Mouse (Mus musculus) layer of hippocampus, postnatal 14 days (tissue): ENCODE results near the gene Lrrc8b. TPM values are rescaled to one million over a fixed set of nuclear protein-coding genes. Genes with fewer than 3 reads are reported as not detected.
A peak's percentile ranks its signal among the peaks of the same experiment; 100 is the strongest.

Experiments used
- DNase-seq, 2 experiments: peaks; one replicate each; pipeline ENCODE4 v3.0.0; 2021 to 2022; ENCODE audit warnings: low spot score in 2 of 2, mixed read lengths in 1 of 2
- total RNA-seq, 2 experiments: library from RNA; stranded (reverse); gene quantifications; 2 replicates each; pipeline ENCODE4 v1.2.3; 2021

The Lrrc8b gene
- total RNA-seq, 2 experiments from 2014 or later = 80.1 to 81.4 TPM

DNA sequence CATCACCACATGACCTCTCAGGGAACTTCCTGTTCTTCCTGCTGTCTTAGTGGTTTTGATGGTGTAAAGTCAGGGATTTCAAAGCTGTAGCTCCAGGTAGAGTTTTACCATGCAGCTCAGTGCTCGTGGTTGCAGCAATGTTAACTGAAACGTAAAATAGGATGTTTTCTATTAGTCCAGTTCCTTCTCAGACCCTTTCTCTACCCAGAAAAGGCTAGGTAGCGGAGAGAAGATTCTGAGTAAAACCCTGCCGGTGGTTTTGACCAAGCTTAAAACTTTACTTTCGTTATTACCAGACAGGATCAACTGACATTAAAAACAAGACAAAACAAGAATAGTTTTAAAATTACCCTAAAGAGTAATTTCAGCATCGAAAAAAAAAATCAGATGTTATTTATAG, 100.0 kb downstream of the Lrrc8b start:
- DNase-seq = no peak

DNA sequence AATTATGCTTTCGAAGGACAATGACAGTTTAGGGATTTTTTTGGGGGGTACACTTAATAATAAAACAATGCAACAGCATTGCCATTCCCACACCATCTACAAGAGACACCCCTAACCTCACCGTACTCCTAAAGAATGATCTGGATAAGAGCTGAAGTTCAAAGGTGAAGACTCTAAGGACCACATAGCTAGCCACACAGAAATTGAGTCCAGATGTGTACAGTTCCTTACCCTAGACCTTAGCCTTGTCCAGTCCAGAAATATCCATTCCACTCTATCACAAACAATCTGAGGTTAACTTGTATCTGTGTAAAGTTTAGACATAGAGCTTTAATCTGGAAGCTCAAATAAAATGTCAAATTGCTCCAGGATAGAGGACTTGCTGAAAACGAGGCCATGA, 100.7 kb downstream of the Lrrc8b start:
- no peak for DNase-seq

GRCm38 (mm10) chr5:105517992-105518625, 102.5 kb downstream of the Lrrc8b start:
- DNase-seq = no peak

DNA sequence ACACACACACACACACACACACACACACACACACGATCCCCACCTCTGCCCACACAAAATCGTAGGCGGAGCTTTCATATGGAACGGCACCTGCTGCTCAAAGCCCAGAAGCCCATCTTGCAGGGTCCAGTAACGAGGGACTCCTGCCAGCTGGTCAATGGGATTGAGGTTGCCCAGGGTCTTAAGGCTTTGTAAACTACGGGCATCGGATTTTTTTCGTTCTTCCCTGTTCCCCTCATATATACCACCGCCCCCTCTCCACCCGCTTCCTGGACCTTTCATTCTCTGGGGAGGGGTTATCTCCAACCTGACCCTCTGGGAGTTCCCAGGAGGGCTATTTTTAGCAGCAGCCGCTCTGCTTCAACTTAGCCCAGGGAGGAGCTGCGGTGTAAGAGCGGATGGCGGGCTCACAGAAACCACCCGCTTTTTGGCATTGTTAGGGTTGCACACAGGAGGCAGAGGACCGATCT, 103.1 kb downstream of the Lrrc8b start:
- peak in 1 of 2 experiments; percentile 46 for DNase-seq

DNA sequence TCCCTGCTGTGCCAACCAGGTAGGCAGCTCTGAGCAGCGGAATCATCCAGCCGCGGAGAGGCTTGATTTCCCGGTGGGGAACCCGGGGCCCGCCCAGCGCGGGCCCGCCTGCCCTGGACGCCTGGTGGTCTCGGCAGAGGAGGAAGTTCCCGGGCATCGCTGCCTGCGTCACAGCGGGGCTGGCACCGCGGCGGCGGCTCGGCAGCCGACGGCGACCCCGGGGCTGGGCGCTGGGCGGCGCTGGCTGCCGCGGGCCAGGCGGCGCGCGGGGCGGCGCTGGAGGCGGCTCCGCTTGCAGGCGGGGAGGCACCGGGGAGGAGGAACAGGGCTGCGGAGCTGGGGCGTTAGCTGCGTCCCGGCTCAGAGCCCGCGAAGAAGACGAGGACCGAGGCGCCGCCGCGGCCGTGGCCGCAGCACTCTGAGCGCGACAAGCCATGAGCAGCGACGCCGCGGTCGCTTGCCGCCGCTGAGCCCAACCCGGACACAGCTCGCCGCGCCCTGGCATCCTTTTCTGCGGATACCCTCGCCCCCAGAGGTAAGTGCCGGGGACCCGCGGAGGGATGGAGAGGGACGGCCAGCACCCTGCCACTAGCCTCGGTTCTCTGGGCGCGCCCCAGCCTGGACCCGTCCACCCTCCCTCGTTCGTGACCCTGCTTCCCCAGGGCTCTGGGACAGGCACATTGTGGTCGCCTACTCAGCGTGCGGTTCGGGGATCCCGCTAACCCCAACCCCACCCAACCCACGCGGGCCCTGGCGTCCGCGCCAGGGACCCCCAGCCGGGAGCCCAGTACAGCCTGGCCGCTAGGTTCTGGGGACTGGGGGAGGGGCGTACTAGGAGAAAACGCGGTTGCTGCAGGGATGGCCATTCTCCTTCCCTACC, 103.8 kb downstream of the Lrrc8b start, which contains the start of gene Lrrc8c:
Lrrc8c (plus strand) TSS at position 293 of the 880 bp plus-strand sequence.
- peak; percentile 88 to 89 for DNase-seq

GRCm38 (mm10) chr5:105519976-105520300, 104.4 kb downstream of the Lrrc8b start:
- no peak for DNase-seq

DNA sequence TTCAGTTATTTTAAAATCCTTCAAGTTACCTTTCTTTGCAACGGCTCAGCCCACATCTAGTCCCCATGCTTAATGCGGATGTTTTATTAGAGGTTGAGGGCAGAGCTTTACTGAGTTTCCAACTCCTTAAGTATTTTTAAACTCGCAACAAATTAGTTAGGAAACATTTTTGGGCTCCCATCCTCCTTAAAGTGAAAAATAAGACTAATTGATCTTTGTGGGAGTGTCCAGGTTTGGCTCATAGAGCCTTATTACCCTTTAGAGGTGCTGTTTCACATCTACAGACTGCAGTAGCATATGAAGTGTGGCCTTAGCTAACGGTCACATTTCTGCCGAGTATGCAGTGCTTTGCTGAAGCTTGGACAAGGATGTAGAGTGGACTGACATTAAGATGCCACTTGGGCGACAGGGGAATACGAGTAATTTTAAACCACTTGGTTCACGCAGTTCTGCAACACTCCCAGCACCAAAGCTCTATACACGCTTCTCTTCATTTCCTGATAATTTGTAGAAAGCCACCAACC, 104.9 kb downstream of the Lrrc8b start:
- DNase-seq = no peak

DNA sequence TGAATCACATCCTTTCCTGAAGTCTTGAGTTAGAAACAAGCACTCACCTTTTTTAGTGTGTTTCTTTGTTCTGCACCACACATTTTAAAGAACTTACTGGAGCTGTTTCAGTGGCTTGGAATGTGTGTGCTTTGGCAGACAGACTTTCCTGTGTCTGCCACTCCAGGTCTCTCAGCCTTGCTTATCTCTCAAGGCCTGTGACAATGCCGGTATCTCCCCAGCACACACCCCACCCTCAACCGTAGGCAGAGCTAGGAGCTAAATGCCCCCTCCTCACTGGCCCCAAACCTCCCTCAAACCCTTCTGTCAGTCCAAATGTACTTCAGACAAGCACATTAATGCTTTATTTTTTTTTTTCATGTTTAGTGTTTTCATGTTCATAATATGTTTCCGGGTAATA, 107.9 kb downstream of the Lrrc8b start:
- DNase-seq = no peak

- no peak for DNase-seq
Observed at GRCm38 (mm10) chr5:105525004-105525403, 109.4 kb downstream of the Lrrc8b start.

- no peak for DNase-seq
Observed at GRCm38 (mm10) chr5:105526107-105526645, 110.6 kb downstream of the Lrrc8b start.

DNA sequence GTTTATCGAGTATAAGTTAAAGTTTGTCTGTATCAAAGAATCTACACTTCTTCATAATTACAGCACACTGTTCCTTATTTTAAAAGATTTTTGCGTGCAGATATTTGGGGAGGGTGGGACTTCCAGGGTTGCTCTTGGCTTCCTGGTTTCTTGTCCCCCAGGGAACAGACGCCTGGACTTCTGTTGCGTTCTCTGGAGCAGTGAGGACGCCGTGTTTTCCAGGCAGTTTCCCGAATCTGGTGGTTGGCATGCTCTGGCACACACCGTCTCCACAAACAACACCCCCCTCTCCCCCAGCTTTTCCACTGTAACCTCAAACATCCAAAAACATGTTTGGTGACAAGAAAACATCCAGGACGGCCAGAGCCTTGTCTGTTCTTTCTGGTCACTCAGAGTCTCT, 111.2 kb downstream of the Lrrc8b start:
- DNase-seq = no peak

GRCm38 (mm10) chr5:105527477-105528331, 112.1 kb downstream of the Lrrc8b start:
- no peak for DNase-seq

- DNase-seq = no peak
Observed at GRCm38 (mm10) chr5:105530576-105530975, 115.0 kb downstream of the Lrrc8b start.

- no peak for DNase-seq
Observed at GRCm38 (mm10) chr5:105535186-105535585, 119.6 kb downstream of the Lrrc8b start.

DNA sequence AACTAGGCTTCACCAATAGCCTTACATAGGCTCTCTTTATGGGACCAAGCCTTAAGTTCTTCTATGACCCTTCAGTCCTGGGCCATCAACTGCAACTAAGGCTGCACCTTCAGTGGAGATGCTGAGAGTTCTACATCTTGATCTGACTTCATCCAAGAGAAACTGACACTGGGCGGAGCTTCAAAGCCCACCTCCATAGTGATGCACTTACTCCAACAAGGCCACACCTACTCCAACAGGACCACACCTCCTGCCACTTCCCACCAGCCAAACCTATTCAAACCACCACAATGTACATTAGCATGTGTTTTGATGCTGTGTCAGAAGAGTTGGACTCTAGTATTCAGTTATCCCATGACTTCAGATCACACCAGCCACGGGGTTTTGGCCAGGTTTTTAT, 120.6 kb downstream of the Lrrc8b start:
- DNase-seq = no peak

DNA sequence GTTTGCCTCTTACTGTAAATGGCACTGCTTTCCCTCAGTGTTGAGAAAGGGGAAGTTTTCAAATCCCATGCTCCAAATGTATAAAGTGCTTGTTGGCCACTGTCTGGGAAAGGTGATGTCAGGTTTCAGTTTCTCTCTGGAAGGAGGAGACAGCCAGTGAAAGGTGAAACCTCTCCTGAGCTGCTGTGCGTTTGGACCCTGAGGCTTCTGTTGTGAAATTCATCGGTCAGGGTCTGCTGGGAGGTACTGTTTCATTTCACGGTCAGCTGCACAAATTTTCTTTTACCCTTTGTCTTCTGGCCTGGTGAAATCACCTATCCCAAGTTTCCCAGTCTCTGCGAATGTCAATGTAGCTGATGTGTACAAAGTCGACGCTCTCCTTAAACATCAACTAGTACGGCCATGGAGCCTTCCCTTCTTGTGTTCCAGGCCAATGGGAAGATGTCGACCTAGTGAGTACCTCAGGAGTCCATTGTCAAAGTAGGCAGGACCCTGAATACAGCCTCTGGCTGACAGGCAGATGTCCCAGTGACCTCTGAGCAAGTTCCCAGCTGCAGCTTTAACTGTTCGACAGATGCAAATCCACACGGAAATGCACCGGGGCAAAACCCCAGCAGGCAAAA, 121.6 kb downstream of the Lrrc8b start:
- DNase-seq = no peak
